Mouse (Mus musculus) heart, postnatal 4 days (tissue): ENCODE measurements at regions not wholly inside any gene's neighbourhood (a gene's known extent, or its start where the extent isn't known, plus 50 kb on each side); places are given as distances from the start of the nearest gene placed in this dataset.

Source experiments
- DNase-seq: peaks from one replicate; pipeline ENCODE4 v3.0.0; 2021

DNA sequence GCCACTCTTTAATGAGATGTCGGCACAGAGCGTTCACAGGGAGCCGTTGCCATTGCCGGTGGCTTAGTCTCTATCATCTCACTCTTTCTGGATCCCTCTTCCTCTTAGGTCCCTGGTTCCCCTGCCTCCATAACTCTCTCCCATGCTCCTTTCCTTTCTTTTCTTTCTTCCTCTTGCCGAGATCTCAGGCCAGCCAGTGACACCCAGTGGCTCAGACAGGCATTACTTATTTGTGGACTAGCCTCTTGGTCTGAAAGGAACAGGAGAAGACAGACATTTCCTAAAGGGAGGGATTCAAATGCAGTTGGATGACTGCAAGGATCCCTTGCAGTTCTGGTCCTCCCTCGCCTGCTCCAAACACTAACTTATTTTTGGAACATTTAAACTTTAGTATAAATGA is 180.5 kb upstream of the Ado start:
- DNase-seq: peak; percentile 73

DNA sequence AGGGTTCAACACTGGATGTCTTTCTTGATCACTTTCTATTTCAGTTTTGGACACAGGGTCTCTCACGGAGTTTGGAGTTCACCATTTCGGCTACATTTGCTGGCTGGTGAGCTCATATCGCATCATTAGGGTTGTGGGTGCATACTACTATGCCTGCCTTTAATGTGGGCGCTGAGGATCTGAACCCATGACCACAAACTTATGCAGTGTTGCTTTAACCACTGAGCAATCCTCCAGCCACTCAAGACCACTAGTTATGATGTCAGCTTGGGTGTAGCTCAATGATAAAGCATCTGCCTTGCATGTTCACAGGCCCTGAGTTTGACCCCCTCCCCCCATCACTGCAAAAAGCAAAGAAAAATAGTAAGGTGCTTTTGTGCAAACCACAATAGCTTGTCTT is 178.8 kb upstream of the Ado start:
- no peak for DNase-seq

DNA sequence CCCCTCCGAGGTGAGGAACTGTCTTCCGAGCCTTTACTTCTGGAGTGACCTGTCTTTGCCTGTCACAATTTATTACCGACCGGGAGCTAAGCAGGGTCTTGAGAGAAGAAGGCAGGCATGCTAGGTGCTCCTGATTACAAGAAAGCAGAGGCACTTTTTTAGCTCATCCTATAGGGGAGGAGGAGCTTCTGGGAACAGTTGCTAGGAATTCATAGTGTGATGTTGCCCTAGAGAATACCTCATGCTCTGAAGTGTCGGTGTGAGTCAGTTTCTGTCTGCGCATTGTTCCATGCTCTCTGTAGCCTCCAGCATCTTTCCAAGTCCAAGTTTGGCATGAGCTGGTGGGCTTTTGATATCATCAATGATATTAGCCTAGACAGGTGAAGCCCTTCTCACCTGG is 178.0 kb upstream of the Ado start:
- DNase-seq: no peak

GRCm38 (mm10) chr10:67726351-67726750 is 177.6 kb upstream of the Ado start:
- no peak for DNase-seq

- peak; percentile 61 for DNase-seq
Observed at GRCm38 (mm10) chr10:67721787-67722186, 173.0 kb upstream of the Ado start.

DNA sequence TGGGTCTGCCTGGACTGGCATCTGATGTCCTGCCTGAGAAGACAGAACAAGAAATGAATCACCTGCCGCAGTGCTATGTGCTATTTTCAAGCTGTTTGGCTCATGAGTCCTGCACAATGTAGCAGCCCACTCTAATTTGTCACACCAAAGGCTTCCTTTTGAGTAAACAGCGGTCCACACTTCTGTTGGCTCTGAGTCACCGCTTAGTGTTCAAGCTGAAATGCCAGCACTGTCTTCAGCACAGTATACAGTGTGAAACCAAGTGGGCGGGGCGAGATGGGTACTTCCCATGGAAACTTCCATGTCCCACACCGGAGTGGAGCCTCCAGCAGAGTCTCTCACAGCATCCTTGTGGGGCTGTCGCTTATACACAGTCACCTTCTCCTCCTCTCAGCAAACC is 168.8 kb upstream of the Ado start:
- DNase-seq: no peak

- DNase-seq: peak; percentile 16
Observed at GRCm38 (mm10) chr10:67715046-67715445, 166.3 kb upstream of the Ado start.

DNA sequence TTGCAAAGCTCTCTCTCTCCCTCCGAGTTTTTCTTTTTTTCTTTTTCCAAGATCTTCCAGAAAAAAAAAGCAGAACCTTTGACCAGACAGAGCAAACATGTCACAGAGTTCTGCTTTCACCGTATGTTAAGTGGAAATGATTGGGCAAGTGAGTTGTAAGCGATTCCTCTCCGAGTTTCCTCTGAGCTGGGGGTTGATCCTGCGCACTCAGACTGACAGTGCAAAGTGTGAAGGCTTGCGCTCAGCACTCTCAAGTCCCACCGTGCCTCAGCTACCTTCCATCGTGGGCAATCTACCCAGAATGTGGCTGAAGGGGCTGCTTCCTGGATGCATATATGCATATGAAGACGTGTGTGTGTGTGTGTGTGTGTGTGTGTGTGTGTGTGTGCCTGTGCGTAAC is 164.3 kb upstream of the Ado start:
- DNase-seq: no peak

DNA sequence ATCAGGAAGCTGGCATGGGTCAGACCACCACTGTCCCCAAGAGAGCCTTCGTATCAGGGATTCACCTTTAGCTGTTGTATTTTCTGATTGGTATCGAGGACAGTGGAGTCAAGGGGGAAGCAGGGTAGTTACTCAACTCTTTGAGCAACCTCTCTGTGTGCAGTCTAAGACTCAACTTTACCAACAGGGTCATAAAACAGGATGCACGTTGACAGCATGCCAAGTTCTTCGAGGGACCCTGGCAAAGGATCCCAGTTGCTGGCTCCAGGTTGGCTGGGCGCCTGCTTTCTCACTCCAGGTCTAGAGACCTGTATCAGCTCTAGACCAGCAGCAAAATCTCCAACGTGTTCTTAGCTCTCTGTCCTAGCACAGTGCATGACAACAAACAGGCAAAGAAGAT is 163.9 kb upstream of the Ado start:
- DNase-seq: peak; percentile 54

DNA sequence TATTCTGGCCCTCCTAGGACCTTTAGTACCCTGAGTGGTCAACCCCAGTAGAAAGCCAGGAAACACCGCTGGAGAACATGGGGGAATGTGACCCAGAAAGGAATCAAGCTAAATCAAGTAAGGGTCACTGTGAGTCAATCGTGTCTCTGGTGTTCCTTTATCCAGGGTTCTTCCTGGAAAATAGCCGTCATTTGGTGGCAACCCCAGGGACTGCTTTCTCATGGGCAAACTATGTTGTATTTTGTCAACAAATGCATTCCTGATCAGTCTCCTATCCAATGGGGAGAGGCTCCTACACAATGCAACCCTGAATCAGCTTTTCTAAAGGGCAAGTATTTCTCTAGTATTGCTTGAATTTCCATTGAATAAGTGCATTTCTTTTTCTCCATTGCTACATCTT is 163.2 kb upstream of the Ado start:
- no peak for DNase-seq

DNA sequence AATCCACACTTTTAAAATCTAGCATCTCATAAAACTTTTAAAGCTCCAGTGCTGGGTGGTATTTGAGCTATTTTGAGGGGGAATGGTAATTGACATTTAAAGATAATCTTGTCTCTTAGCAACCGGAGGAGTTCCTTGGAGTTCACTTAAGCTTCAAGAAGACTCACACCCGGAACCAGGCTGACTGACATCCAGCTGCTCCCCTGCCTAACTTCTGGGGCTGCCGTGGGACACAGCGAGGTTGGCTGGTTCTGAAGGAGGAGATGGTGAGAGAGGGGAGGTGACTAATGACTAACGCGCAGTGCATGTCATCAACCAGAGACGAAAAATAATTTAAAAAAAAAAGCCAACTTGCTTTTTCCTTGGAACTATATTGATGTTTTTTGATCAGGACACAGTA is 157.7 kb upstream of the Ado start:
- no peak for DNase-seq

- peak; percentile 68 for DNase-seq
Observed at GRCm38 (mm10) chr10:67702783-67703455, 154.2 kb upstream of the Ado start.

DNA sequence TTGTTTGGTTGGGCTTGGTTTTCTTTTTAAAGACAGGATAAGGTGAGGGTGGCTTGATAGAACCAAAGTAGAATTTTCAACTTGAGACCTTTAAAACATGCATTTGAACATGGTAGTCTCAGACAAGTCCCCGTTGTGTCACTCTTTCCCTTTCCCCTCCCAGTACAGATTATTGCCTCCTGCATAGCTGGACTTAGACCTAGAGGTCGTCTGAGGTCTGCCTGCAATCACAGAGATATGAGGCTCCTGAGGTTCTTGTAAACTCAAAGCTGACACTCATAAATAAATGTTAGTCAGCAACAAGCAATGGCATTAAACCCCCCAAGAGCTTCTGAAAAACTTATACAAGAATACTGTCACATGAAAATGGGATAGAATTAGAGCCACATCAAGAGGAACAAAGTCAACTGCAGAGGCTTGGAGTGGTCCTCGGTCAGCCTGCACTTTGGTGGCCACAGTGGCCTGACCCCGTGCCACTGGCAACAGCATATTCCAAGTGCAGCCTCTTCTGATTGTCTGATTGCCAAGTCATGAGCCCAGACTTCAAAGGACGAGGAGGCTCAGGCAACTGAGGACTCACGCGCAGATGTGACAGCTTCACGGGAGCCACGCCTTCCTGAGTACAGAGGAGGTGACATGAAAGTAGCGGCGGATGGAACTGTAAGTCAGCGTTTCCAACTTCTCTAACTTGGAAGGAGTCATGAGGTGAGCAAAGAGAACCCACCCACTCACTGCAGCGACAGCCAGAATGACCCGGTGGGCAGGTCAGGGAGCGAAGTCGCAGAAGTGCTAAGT is 148.8 kb upstream of the Ado start:
- DNase-seq: no peak

GRCm38 (mm10) chr10:67695891-67696853 is 147.4 kb upstream of the Ado start:
- no peak for DNase-seq

DNA sequence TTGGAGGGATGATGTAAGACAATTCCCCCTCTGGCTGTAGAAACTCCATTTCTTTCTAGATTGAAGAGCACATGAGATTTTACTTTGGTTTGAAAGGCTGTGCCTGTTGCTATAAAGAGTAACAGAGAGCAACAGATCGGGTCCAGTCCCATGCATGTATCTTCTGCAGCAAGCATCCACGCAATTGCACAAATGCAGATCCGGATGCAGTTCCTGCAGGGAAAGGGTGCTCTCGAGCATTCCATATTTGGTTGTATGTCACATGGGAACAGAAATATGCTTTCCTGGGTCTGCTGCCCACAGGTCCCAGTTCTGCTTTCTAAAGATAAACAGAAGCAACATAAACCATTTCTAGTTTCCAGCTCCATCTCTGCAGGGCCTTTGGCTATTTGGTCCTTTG is 146.0 kb upstream of the Ado start:
- DNase-seq: no peak

DNA sequence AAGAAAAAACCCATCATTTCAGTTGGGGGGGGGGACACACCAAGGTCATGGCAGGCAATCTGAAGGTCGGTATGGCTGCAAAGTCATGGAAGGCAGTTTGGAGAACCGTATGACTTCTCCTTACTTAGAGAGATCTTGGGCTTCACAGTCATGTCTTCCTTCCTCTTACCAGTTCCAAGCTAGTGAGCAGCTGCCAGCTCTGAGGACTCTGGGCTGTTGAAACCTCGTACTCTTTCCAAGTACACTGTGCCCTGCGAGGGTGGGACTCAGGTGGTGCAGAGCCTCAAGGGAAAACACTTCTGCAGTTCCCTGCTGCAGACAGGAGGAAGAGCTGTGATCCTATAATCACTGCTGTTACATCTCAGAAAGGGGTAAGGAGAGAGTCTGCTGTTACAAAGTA is 144.8 kb upstream of the Ado start:
- DNase-seq: no peak

DNA sequence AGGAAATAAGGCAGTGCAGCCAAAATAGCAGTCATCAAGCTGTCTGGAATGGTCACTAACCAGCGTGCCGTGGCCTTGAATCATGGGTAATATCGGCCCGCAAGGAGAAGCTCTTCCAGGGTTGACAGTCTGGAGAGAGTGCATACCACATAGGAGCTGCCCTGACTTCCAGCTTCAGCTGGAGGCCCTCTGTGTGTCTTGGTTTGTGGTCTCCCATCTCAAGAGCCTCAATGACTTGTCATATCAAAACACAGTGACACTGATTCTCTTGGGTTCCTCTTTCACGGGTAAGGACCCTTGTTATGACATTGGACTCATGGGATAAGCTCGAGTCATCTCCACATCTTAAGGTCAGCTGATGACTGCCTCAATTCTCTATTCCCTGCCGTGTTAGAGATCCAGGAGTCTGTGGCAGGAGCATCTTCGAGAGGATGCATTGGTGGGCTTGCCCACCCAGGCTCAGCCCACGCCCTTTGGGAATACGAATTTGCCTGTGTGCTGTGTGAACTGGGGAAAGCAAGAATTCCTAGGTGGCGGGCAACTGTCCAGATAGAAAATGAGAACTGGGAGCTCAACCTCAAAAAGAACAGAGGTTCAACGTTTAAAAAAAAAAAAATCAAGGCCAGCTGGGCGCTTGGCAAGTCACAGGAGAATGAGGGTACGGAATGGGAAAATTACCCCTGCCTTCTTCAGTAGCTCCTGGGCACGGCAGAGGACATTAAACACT is 141.4 kb upstream of the Ado start:
- no peak for DNase-seq

DNA sequence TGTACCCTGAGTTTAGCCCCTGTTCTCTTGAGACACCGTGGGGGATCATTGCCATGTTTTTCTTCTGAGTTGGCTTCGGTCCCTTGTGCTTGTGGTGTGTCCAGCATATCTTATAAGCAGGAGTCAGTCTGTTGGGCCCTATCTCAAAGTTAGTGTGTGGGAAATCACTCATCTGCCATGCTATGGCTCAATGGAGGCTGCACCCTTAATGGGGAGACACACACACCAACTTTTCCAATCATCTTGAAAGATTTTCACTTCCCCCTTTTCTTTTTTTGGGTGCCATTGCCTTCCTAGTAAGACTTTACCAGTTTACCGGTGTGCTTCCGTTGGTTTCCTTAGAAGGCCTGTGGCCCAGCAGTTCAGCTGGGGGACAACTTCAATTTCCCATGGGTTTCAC is 130.6 kb upstream of the Ado start:
- no peak for DNase-seq

- DNase-seq: no peak
Observed at GRCm38 (mm10) chr10:67673450-67673849, 124.7 kb upstream of the Ado start.

DNA sequence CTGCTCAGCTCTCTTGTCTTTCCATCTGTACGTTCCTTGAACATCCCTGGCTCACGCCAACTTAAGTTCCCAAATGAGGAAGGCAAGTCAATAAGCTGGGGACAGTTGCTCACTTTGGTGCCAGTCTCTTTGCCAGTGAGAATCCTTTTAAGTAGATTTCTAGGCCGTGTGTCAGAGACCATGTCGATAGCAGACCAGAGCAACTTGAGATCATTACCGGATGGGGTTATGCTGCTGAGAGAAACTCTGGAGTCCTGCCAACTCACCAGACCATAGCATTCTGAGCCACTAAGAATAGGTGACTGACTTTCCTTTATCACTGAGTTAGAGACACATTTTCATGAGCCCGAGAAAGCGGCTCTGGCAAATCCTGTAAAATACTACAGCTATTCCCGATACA is 123.5 kb upstream of the Ado start:
- peak; percentile 42 for DNase-seq

DNA sequence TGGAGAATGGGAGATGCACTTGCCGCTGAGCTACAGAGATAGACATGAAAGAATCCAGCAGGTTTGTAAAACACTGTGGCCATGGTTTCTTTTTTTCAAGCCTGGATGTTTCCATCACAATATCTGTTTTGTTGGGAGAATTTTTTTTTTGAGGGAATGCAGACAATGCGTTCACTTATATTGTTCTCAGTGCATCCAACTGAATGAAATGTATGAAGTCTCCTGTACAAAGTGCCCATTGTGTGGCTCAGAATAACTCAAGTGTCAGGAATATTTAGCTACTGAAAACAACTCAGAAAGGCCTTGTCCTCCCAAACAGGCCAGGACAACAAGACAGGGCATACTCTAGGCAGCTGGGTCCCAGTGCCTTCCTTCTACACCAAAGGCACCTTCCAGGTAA is 120.3 kb upstream of the Ado start:
- no peak for DNase-seq

DNA sequence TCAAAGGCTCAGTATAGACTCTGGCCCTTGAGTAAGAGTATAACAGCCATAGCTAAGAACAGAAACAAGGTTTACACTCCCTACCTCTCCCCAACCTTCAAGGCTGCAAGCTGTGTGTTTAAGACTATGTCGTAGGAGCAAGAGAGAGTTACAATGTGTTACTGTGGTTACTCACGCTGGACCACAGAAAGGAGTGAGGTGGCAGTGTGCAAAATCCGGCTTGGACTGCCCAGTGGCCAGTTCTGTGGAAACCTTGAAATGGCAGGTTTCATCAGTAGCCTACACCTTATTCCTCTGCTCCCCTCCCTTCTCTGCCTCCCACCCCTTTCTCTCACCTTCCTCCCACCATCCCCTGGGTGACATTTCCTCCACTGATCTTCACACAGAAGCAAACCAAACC is 114.3 kb upstream of the Ado start:
- no peak for DNase-seq

- no peak for DNase-seq
Observed at GRCm38 (mm10) chr10:67661666-67662065, 112.9 kb upstream of the Ado start.
